Mouse (Mus musculus) CH12.LX (cell line): Measurements from ENCODE around the gene Stard13. TPM values are rescaled to one million over a fixed set of nuclear protein-coding genes. Genes with fewer than 3 reads are reported as not detected.

ENCODE experiments used
- DNase-seq: peaks from one replicate; pipeline ENCODE4 v3.0.0-alpha.2; 2013; ENCODE audit errors: extremely low read depth
- H3K27ac ChIP-seq: 2 replicates; pipeline ENCODE4 v1.5.1; 2012; ENCODE audit warnings: low read depth, mild to moderate bottlenecking, control low read depth, moderate library complexity; ENCODE audit not compliant: insufficient read depth
- H3K27me3 ChIP-seq: replicated peaks from 2 replicates; pipeline ENCODE3; 2012; ENCODE audit warnings: inconsistent platforms
- H3K36me3 ChIP-seq, 2 experiments: replicated peaks in 1 of 2; 2 replicates each; pipeline versions ENCODE3 to v1.6.1; 2012; ENCODE audit warnings: inconsistent platforms in 1 of 2, low read length in 1 of 2, mild to moderate bottlenecking in 1 of 2, mixed read lengths in 1 of 2, moderate library complexity in 1 of 2; ENCODE audit not compliant: control insufficient read depth in 1 of 2, insufficient read depth in 1 of 2
- H3K4me1 ChIP-seq, 2 experiments: 2 replicates each; pipeline ENCODE4 v1.6.1; 2012; ENCODE audit warnings: inconsistent platforms in 1 of 2, moderate library complexity in 1 of 2; ENCODE audit not compliant: insufficient read depth in 2 of 2, control insufficient read depth in 1 of 2
- H3K4me2 ChIP-seq: 2 replicates; pipeline ENCODE4 v1.6.1; 2012; ENCODE audit warnings: low read depth, mild to moderate bottlenecking, control low read depth; ENCODE audit not compliant: poor library complexity, insufficient read depth, severe bottlenecking
- H3K4me3 ChIP-seq, 3 experiments: fragments of 150-350 bp in 1 of 3; sonication (generic) in 1 of 3; replicated peaks in 1 of 3; 2 replicates each; pipeline versions ENCODE3 to v1.5.1; 2011 to 2012; ENCODE audit warnings: low read depth in 2 of 3, low read length in 2 of 3, mild to moderate bottlenecking in 2 of 3, moderate library complexity in 2 of 3, control low read depth in 1 of 3, improper control_type of control experiment in 1 of 3, inconsistent platforms in 1 of 3, mixed read lengths in 1 of 3; ENCODE audit not compliant: poor library complexity in 1 of 3
- H3K79me2 ChIP-seq: replicated peaks from 2 replicates; pipeline ENCODE4 v1.6.1; 2012; ENCODE audit warnings: mild to moderate bottlenecking, moderate library complexity; ENCODE audit not compliant: control insufficient read depth, poor library complexity, insufficient read depth, severe bottlenecking; ENCODE audit errors: extremely low read depth
- H3K9ac ChIP-seq: 2 replicates; pipeline ENCODE4 v1.6.1; 2012; ENCODE audit warnings: low read depth, mild to moderate bottlenecking, control low read depth, moderate library complexity; ENCODE audit not compliant: insufficient read depth
- H3K9me3 ChIP-seq: replicated peaks from 2 replicates; pipeline ENCODE3; 2012; ENCODE audit warnings: low read length, inconsistent platforms, mixed read lengths
- CHD1 ChIP-seq: IDR thresholded peaks from 2 replicates; pipeline ENCODE4 v1.6.1; 2012; ENCODE audit warnings: low read depth, low read length, improper control_type of control experiment, inconsistent platforms
- CHD2 ChIP-seq: IDR thresholded peaks from 2 replicates; pipeline ENCODE4 v1.6.1; 2011; ENCODE audit warnings: low read length, improper control_type of control experiment
- CTCF ChIP-seq, 2 experiments: IDR thresholded peaks in 1 of 2; conservative IDR thresholded peaks in 1 of 2; 2 replicates each; pipeline ENCODE4 v1.5.1; 2011 to 2012; ENCODE audit warnings: low read depth in 2 of 2, low read length in 2 of 2, improper control_type of control experiment in 1 of 2, inconsistent platforms in 1 of 2, mild to moderate bottlenecking in 1 of 2, moderate library complexity in 1 of 2
- ETS1 ChIP-seq: conservative IDR thresholded peaks from 2 replicates; pipeline ENCODE4 v1.6.1; 2012; ENCODE audit warnings: low read depth, mild to moderate bottlenecking, inconsistent platforms, low read length, improper control_type of control experiment, moderate library complexity
- IRF4 ChIP-seq: IDR thresholded peaks from 2 replicates; pipeline ENCODE4 v1.6.1; 2014; ENCODE audit warnings: low read depth, mild to moderate bottlenecking, inconsistent platforms, low read length, improper control_type of control experiment
- KAT2A ChIP-seq: IDR thresholded peaks from 2 replicates; pipeline ENCODE4 v1.6.1; 2012; ENCODE audit warnings: low read length, improper control_type of control experiment, inconsistent platforms; ENCODE audit not compliant: insufficient replicate concordance
- MAFK ChIP-seq: IDR thresholded peaks from 2 replicates; pipeline ENCODE4 v1.6.1; 2011; ENCODE audit warnings: low read length, improper control_type of control experiment; ENCODE audit not compliant: insufficient replicate concordance
- MXI1 ChIP-seq: IDR thresholded peaks from 2 replicates; pipeline ENCODE4 v1.6.1; 2011; ENCODE audit warnings: mild to moderate bottlenecking, low read depth, low read length, improper control_type of control experiment
- PAX5 ChIP-seq: IDR thresholded peaks from 2 replicates; pipeline ENCODE4 v1.6.1; 2012; ENCODE audit warnings: low read length, inconsistent platforms, mixed read lengths
- POLR2A ChIP-seq: IDR thresholded peaks from 2 replicates; pipeline ENCODE4 v1.6.1; 2011; ENCODE audit warnings: low read depth, mild to moderate bottlenecking, improper control_type of control experiment, low read length
- RCOR1 ChIP-seq: conservative IDR thresholded peaks from 2 replicates; pipeline ENCODE4 v1.6.1; 2012; ENCODE audit warnings: low read depth, mild to moderate bottlenecking, inconsistent platforms, low read length, improper control_type of control experiment
- SIN3A ChIP-seq: IDR thresholded peaks from 2 replicates; pipeline ENCODE4 v1.6.1; 2012; ENCODE audit warnings: low read length, improper control_type of control experiment, inconsistent platforms
- SMC3 ChIP-seq: IDR thresholded peaks from 2 replicates; pipeline ENCODE4 v1.6.1; 2011; ENCODE audit warnings: low read depth, low read length, improper control_type of control experiment
- UBTF ChIP-seq: IDR thresholded peaks from 2 replicates; pipeline ENCODE4 v1.6.1; 2012; ENCODE audit warnings: low read depth, mild to moderate bottlenecking, inconsistent platforms, low read length, improper control_type of control experiment, moderate library complexity
- USF1 ChIP-seq: IDR thresholded peaks from 2 replicates; pipeline ENCODE4 v1.6.1; 2014; ENCODE audit warnings: low read depth, mild to moderate bottlenecking, inconsistent platforms, low read length, improper control_type of control experiment
- dilution Hi-C: fragments of 300-500 bp; cut with MboI; formaldehyde crosslinking; loops from 2 replicates; pipeline ENCODE4 v1.14.3; 2020; ENCODE audit warnings: low sequenced_read_pairs; ENCODE audit not compliant: extremely low pct_unique_long_range_greater_than_20kb, extremely low pct_ligation_motif_present
- in situ Hi-C: fragments of 300-500 bp; cut with MboI; formaldehyde crosslinking; loops from 3 replicates; pipeline ENCODE4 v1.14.3; 2019; ENCODE audit warnings: low sequenced_read_pairs, low pct_ligation_motif_present, low pct_unique_long_range_greater_than_20kb, mixed read lengths
- polyA plus RNA-seq: library from polyadenylated mRNA; unstranded; fragments of >175 nt; gene quantifications from 2 replicates; pipeline ENCODE4 v1.2.1, GENCODE M21; 2012; ENCODE audit warnings: low read depth; ENCODE audit not compliant: insufficient read length
- total RNA-seq, 2 experiments: library from RNA; depleted of rRNA; stranded (reverse); fragments of 300-350 nt in 1 of 2; fragments of >200 nt in 1 of 2; gene quantifications; 2 replicates each; pipeline ENCODE4 v1.2.3; 2012 to 2014

Stard13 gene
- total and polyA plus RNA-seq, 3 experiments, result 33.5 to 154 (median 73.6) TPM

DNA sequence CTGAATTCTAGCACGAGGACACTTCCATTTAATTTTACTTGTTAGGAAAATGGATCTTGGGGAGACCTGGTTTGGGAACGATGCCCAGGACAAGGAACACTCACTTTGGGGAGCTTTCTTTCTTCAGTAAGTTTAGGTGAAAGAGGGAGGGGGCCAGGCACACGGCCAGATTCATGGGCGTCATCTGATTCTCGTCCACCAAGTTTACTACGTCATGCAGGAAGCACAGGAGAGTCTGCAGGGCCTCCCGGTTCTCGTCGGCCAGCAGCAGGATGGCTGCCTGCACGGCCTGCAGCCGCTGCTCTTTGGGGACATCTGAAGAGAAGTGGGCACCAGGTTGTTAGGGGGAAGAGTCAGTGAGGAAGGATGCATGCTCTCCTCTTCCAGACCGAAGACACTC lies 186.1 kb downstream of the Stard13 start:
- DNase-seq, result no peak
- dilution Hi-C loops (no loop called here), in situ Hi-C loops (no loop called here)
- Histone ChIP-seq H3K27me3 (no peaks in the 10 kb centered on the region), H3K79me2 (no peaks in the 10 kb centered on the region; the same call in 1 of the 2 replicates), H3K9ac (no peak overlapping the region), H3K4me1 (peaks cover 4 to 14% of the 10 kb centered on the region in 2 experiments; a peak in 2 of 4 replicates), H3K27ac (no peak overlapping the region), H3K9me3 (peaks cover 3% of the 10 kb centered on the region), H3K36me3 (peaks cover 86 to 97% of the 10 kb centered on the region in 2 experiments), H3K4me2 (no peak overlapping the region), H3K4me3 (no peak overlapping the region)
- TF ChIP-seq MAFK, result no peak

GRCm38 (mm10) chr5:151046917-151047316 lies 186.7 kb downstream of the Stard13 start:
- dilution Hi-C loops, result no loop called here
- no peak overlapping the region for H3K9ac ChIP-seq
- H3K36me3 ChIP-seq, result peaks cover 86 to 97% of the 10 kb centered on the region in 2 experiments
- no peaks in the 10 kb centered on the region; the same call in 1 of the 2 replicates for H3K79me2 ChIP-seq
- no peak overlapping the region for H3K27ac ChIP-seq
- no peaks in the 10 kb centered on the region for H3K27me3 ChIP-seq
- in situ Hi-C loops, result no loop called here
- DNase-seq, result no peak
- H3K4me1 ChIP-seq, result peaks cover 4 to 14% of the 10 kb centered on the region in 2 experiments; a peak in 2 of 4 replicates
- TF ChIP-seq IRF4 (no peak), MXI1 (no peak), RCOR1 (no peak), CHD1 (no peak), SIN3A (no peak), USF1 (no peak), CHD2 (no peak), PAX5 (no peak)
- TF ChIP-seq, all 38 proteins: peak for 0
- Histone ChIP-seq H3K4me3 (no peak overlapping the region), H3K9me3 (no peaks in the 10 kb centered on the region), H3K4me2 (no peak overlapping the region)

DNA sequence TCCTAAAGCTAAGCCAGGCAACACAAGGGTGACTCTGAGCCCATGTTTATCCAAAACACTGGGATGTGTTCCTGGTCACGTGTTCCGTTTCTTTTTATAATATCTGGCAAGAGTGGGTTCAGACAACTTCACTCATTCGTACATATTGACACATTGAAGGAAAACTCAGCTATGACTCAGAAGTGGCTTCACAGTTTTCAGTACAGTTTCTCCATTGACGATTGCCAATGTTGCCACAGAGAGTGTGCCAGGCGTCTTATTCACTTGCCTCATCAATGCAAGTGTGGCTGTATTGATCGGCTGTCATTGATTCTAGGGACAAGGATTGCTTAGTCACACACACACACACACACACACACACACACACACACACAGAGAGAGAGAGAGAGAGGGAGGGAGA lies 187.5 kb downstream of the Stard13 start:
- dilution Hi-C loops, result no loop called here
- Histone ChIP-seq H3K27ac (no peak overlapping the region), H3K9ac (no peak overlapping the region), H3K36me3 (peaks cover 89 to 97% of the 10 kb centered on the region in 2 experiments), H3K4me2 (no peak overlapping the region), H3K4me3 (no peak overlapping the region), H3K9me3 (no peaks in the 10 kb centered on the region), H3K27me3 (no peaks in the 10 kb centered on the region), H3K79me2 (no peaks in the 10 kb centered on the region; the same call in 1 of the 2 replicates), H3K4me1 (peaks cover 4 to 14% of the 10 kb centered on the region in 2 experiments; a peak in 2 of 4 replicates)
- in situ Hi-C loops, result no loop called here
- TF ChIP-seq CHD1 (no peak), POLR2A (no peak), CHD2 (no peak), USF1 (no peak), KAT2A (no peak), ETS1 (no peak), IRF4 (no peak), CTCF (conservative IDR thresholded peaks at IDR 0.05 in 1 of 2, IDR thresholded peaks at IDR 0.05 in 1 of 2; ENCODE audit: low read depth in 2 of 2, low read length in 2 of 2) (no peak), SMC3 (no peak), UBTF (no peak)
- TF ChIP-seq, all 38 proteins: peak for 0
- DNase-seq, result no peak
